8 mouse cellular contexts compared by ENCODE assay signal in genomic region chr2:3958065-3958641, GRCm38 (mm10). TPM values are rescaled to one million over a fixed set of nuclear protein-coding genes. Genes with fewer than 3 reads are reported as not detected.
DNase-seq lines count a peak whose midpoint lies in the region; ATAC-seq lines count a peak whose summit lies in the region.

No protein-coding gene starts in this region.

- no peaks in the 10 kb centered on the region for H3K27me3 ChIP-seq in embryonic facial prominence, embryonic 11.5 days (ENCODE audit: control insufficient read depth, insufficient read depth, low read length)

- no peak overlapping the region for H3K4me3 ChIP-seq in embryonic facial prominence, embryonic 11.5 days (ENCODE audit: low read depth, low read length)

- 0 out of 2 replicates have a peak overlapping the region, but pooled peaks have one; percentile 18 for H3K9ac ChIP-seq in embryonic facial prominence, embryonic 11.5 days (replicated peaks; ENCODE audit: low read length)

- H3K27ac ChIP-seq in embryonic facial prominence, embryonic 11.5 days (replicated peaks; ENCODE audit: low read depth, low read length), result no peak overlapping the region

- H3K4me1 ChIP-seq in embryonic facial prominence, embryonic 11.5 days (ENCODE audit: control insufficient read depth, insufficient read depth, low read length), result no peaks in the 10 kb centered on the region

- ATAC-seq in embryonic facial prominence, embryonic 11.5 days (replicated peaks; ENCODE audit: insufficient number of reproducible peaks, low FRiP score, low TSS enrichment, low read depth), result peak; percentile 75; the same call in 1 of the 2 replicates
- no peak for ATAC-seq in megakaryocyte, adult 5-6 weeks (ENCODE audit: poor library complexity, severe bottlenecking)

- 0 out of 2 replicates have a peak overlapping the region, but pooled peaks have one; percentile 19 for H3K4me2 ChIP-seq in embryonic facial prominence, embryonic 11.5 days (ENCODE audit: low read depth, low read length)

- H3K9me3 ChIP-seq in embryonic facial prominence, embryonic 11.5 days (replicated peaks; ENCODE audit: control insufficient read depth, low read length), result no peaks in the 10 kb centered on the region

- no peaks in the 10 kb centered on the region for H3K36me3 ChIP-seq in embryonic facial prominence, embryonic 11.5 days (replicated peaks; ENCODE audit: control insufficient read depth, insufficient read depth, low read depth, low read length)

- DNase-seq in ovary, postnatal 36 days (ENCODE audit: low spot score), result peak; percentile 27
- no peak for DNase-seq in ovary, postnatal 10 days (ENCODE audit: low spot score)
- DNase-seq in embryonic facial prominence, embryonic 11.5 days (ENCODE audit: low spot score), result peak; percentile 59
- DNase-seq in heart, postnatal 4 days, result peak; percentile 8
- DNase-seq in layer of hippocampus, adult 18-20 months (ENCODE audit: low spot score in 2 of 2), result peak; percentile 52 to 73
- peak; percentile 9 for DNase-seq in mesoderm, embryonic 11.5 days (ENCODE audit: low read depth, low spot score)
- peak; percentile 7 to 17 for DNase-seq in thymus, postnatal 36 days

- 24% methylated on average over 12 of the region's 12 CpGs for WGBS in embryonic facial prominence, embryonic 11.5 days

RNA-seq across cellular contexts. Expression of gene Frmd4a, which starts 59.4 kb away (rescaled TPM):
- 38.5 and 39.3 TPM in 2 replicates for polyA plus RNA-seq in embryonic facial prominence, embryonic 11.5 days (2014; fragmentation: Nextera tagmentation; extraction: Ambion mirVana)
- 10 to 100 TPM; 51.3 to 52.7 TPM for total RNA-seq in heart, postnatal 4 days (2021)
- total RNA-seq in layer of hippocampus, adult 18-20 months (2021), result 10 to 100 TPM; 55.4 to 60.9 TPM
- total RNA-seq in megakaryocyte, adult 5-6 weeks (2015), result 17.1 and 18.8 TPM in 2 replicates
- 12.8 and 14.1 TPM in 2 replicates for total RNA-seq in megakaryocyte, adult 5-6 weeks (2017)
